Mouse (Mus musculus): ENCODE measurements at regions not wholly inside any gene's neighbourhood (a gene's known extent, or its start where the extent isn't known, plus 50 kb on each side); places are given as distances from the start of the nearest gene placed in this dataset.

DNA sequence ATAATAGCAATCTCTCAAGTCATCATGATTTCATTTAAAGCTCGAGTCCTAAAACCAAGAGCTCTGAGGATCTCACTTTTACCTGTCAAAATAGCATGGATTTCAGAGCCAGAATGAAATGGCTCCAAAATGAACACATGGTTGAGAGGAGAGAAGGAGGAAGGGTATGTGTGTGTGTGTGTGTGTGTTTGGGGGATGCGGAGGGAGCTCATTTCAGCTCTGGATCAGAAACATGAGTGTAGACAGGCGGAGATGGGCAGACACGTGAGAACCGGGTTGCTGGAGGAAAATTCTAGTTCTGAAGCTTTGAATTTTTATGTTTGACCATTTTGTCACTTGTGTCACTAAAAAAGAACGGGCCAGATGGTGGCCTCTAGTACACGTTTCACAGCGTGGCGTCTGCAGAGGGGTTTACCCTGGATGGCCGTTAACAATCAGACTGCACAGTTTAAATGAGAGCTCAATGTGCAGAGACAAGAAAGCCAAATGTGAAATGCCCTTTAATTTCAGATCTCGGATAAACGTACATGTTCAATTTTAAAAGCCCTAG is 232.5 kb upstream of the Tbc1d5 start:
- no peak for TF ChIP-seq CTCF (IDR thresholded peaks at IDR 0.05; ENCODE audit: low read depth)
- TF ChIP-seq EP300 (optimal IDR thresholded peaks at IDR 0.05), result no peak
- WGBS, result 78% methylated on average over 12 of the region's 12 CpGs

GRCm38 (mm10) chr17:51408894-51409293 is 229.7 kb upstream of the Tbc1d5 start:
- H3K27me3 ChIP-seq (ENCODE audit: control insufficient read depth, insufficient read depth, low read length), result no peaks in the 10 kb centered on the region
- no peak overlapping the region for H3K4me3 ChIP-seq (ENCODE audit: low read depth, low read length)
- no peak for TF ChIP-seq CTCF (IDR thresholded peaks at IDR 0.05; ENCODE audit: low read depth)
- no peak for TF ChIP-seq EP300 (optimal IDR thresholded peaks at IDR 0.05)
- ATAC-seq (ENCODE audit: low FRiP score, low TSS enrichment), result no peak
- 35% methylated on average over 5 of the region's 5 CpGs for WGBS
- no peak overlapping the region for H3K4me2 ChIP-seq (replicated peaks; ENCODE audit: low read depth)
- H3K36me3 ChIP-seq (ENCODE audit: control insufficient read depth, insufficient read depth, low read length), result no peaks in the 10 kb centered on the region
- no peaks in the 10 kb centered on the region for H3K9me3 ChIP-seq (ENCODE audit: control insufficient read depth, low read length)
- H3K9ac ChIP-seq (ENCODE audit: low read length), result no peak overlapping the region
- no peaks in the 10 kb centered on the region for H3K4me1 ChIP-seq (replicated peaks; ENCODE audit: control insufficient read depth, insufficient read depth)
- DNase-seq (ENCODE audit: low spot score), result no peak
- H3K27ac ChIP-seq (replicated peaks), result no peak overlapping the region

More for the DNA sequence above, 232.5 kb upstream of the Tbc1d5 start:
- DNase-seq (ENCODE audit: low spot score), result no peak
- no peaks in the 10 kb centered on the region for H3K36me3 ChIP-seq (ENCODE audit: control insufficient read depth, insufficient read depth, low read length)
- no peaks in the 10 kb centered on the region for H3K9me3 ChIP-seq (ENCODE audit: control insufficient read depth, low read length)
- no peak overlapping the region for H3K4me2 ChIP-seq (replicated peaks; ENCODE audit: low read depth)
- ATAC-seq (ENCODE audit: low FRiP score, low TSS enrichment), result no peak
- H3K4me3 ChIP-seq (ENCODE audit: low read depth, low read length), result no peak overlapping the region
- no peak overlapping the region for H3K9ac ChIP-seq (ENCODE audit: low read length)
- no peaks in the 10 kb centered on the region for H3K4me1 ChIP-seq (replicated peaks; ENCODE audit: control insufficient read depth, insufficient read depth)
- no peak overlapping the region for H3K27ac ChIP-seq (replicated peaks)
- no peaks in the 10 kb centered on the region for H3K27me3 ChIP-seq (ENCODE audit: control insufficient read depth, insufficient read depth, low read length)

DNA sequence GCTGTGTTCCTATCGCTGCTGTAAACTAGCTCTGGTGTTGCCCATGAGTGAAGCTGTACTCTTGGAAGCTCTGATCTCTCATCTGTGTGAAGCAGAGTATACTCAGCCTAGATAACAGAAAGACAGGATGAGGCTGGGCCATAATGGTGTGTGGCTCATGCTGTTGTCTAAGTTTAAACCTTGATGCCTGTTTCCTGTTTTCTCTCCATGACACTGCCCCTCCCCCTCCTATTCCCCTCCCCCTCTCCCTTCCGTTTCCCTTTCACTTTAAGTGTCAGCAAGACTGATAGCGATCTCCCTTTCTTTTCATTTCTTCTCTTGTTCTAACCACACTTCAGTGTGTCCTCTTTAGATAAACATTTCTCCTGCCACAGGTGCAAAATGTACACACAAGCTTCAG is 229.2 kb upstream of the Tbc1d5 start:
- Histone ChIP-seq H3K4me2 (replicated peaks; ENCODE audit: low read depth) (no peak overlapping the region), H3K4me3 (ENCODE audit: low read depth, low read length) (no peak overlapping the region), H3K27ac (replicated peaks) (no peak overlapping the region), H3K9me3 (ENCODE audit: control insufficient read depth, low read length) (no peaks in the 10 kb centered on the region), H3K9ac (ENCODE audit: low read length) (no peak overlapping the region), H3K27me3 (ENCODE audit: control insufficient read depth, insufficient read depth, low read length) (no peaks in the 10 kb centered on the region), H3K36me3 (ENCODE audit: control insufficient read depth, insufficient read depth, low read length) (no peaks in the 10 kb centered on the region), H3K4me1 (replicated peaks; ENCODE audit: control insufficient read depth, insufficient read depth) (no peaks in the 10 kb centered on the region)
- no peak for DNase-seq (ENCODE audit: low spot score)
- TF ChIP-seq EP300 (optimal IDR thresholded peaks at IDR 0.05) (no peak), CTCF (IDR thresholded peaks at IDR 0.05; ENCODE audit: low read depth) (no peak)
- WGBS, result 38% methylated on average over 3 of the region's 3 CpGs
- no peak for ATAC-seq (ENCODE audit: low FRiP score, low TSS enrichment)

- no peaks in the 10 kb centered on the region for H3K9me3 ChIP-seq (ENCODE audit: control insufficient read depth, low read length)
- DNase-seq (ENCODE audit: low spot score) (no peak), ATAC-seq (ENCODE audit: low FRiP score, low TSS enrichment) (no peak)
- H3K27ac ChIP-seq (replicated peaks), result no peak overlapping the region
- no peaks in the 10 kb centered on the region for H3K4me1 ChIP-seq (replicated peaks; ENCODE audit: control insufficient read depth, insufficient read depth)
- no peak overlapping the region for H3K4me2 ChIP-seq (replicated peaks; ENCODE audit: low read depth)
- no peaks in the 10 kb centered on the region for H3K27me3 ChIP-seq (ENCODE audit: control insufficient read depth, insufficient read depth, low read length)
- H3K9ac ChIP-seq (ENCODE audit: low read length), result no peak overlapping the region
- no peaks in the 10 kb centered on the region for H3K36me3 ChIP-seq (ENCODE audit: control insufficient read depth, insufficient read depth, low read length)
- no peak for TF ChIP-seq EP300 (optimal IDR thresholded peaks at IDR 0.05)
- no peak for TF ChIP-seq CTCF (IDR thresholded peaks at IDR 0.05; ENCODE audit: low read depth)
- whole genome bisulfite sequencing, result 80% methylated on average over 4 of the region's 4 CpGs
- no peak overlapping the region for H3K4me3 ChIP-seq (ENCODE audit: low read depth, low read length)
Observed at GRCm38 (mm10) chr17:51407046-51407445, 227.9 kb upstream of the Tbc1d5 start.

DNA sequence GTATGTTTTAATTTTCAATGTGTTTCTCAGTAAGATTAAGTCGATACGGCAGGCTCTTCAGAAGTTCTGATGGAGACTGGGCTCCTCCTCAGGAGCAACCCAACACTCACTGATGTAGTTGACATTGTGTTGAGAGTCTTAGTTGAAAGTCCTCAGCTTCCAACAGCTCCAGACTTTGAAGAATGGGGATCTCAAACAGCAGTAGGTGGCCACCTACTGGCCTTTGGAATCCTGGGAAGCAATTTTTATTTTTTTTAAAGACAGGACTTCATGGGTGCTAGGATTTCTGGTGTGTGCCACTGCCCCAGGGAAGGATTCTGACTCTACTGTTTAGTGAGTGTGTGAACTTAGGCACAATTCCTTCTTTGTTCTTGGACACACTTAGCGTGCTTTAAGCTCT is 225.9 kb upstream of the Tbc1d5 start:
- H3K27me3 ChIP-seq (ENCODE audit: control insufficient read depth, insufficient read depth, low read length), result no peaks in the 10 kb centered on the region
- no peaks in the 10 kb centered on the region for H3K36me3 ChIP-seq (ENCODE audit: control insufficient read depth, insufficient read depth, low read length)
- 72% methylated on average over 3 of the region's 3 CpGs for WGBS
- ATAC-seq (ENCODE audit: low FRiP score, low TSS enrichment) (no peak), DNase-seq (ENCODE audit: low spot score) (no peak)
- H3K9ac ChIP-seq (ENCODE audit: low read length), result no peak overlapping the region
- H3K9me3 ChIP-seq (ENCODE audit: control insufficient read depth, low read length), result no peaks in the 10 kb centered on the region
- TF ChIP-seq EP300 (optimal IDR thresholded peaks at IDR 0.05), result no peak
- TF ChIP-seq CTCF (IDR thresholded peaks at IDR 0.05; ENCODE audit: low read depth), result peak; percentile 14; the same call in 1 of the 2 replicates
- H3K27ac ChIP-seq (replicated peaks), result no peak overlapping the region
- H3K4me1 ChIP-seq (replicated peaks; ENCODE audit: control insufficient read depth, insufficient read depth), result no peaks in the 10 kb centered on the region
- no peak overlapping the region for H3K4me3 ChIP-seq (ENCODE audit: low read depth, low read length)
- H3K4me2 ChIP-seq (replicated peaks; ENCODE audit: low read depth), result no peak overlapping the region

- TF ChIP-seq CTCF (IDR thresholded peaks at IDR 0.05; ENCODE audit: low read depth), result no peak
- TF ChIP-seq EP300 (optimal IDR thresholded peaks at IDR 0.05), result no peak
- Histone ChIP-seq H3K4me3 (ENCODE audit: low read depth, low read length) (no peak overlapping the region), H3K9ac (ENCODE audit: low read length) (no peak overlapping the region), H3K4me1 (replicated peaks; ENCODE audit: control insufficient read depth, insufficient read depth) (no peaks in the 10 kb centered on the region), H3K27me3 (ENCODE audit: control insufficient read depth, insufficient read depth, low read length) (no peaks in the 10 kb centered on the region), H3K36me3 (ENCODE audit: control insufficient read depth, insufficient read depth, low read length) (no peaks in the 10 kb centered on the region), H3K9me3 (ENCODE audit: control insufficient read depth, low read length) (no peaks in the 10 kb centered on the region), H3K4me2 (replicated peaks; ENCODE audit: low read depth) (no peak overlapping the region), H3K27ac (replicated peaks) (no peak overlapping the region)
- 62% methylated on average over 7 of the region's 7 CpGs for WGBS
- ATAC-seq (ENCODE audit: low FRiP score, low TSS enrichment) (no peak), DNase-seq (ENCODE audit: low spot score) (no peak)
Observed at GRCm38 (mm10) chr17:51397973-51398372, 218.8 kb upstream of the Tbc1d5 start.
